Mouse (Mus musculus): ENCODE results near the gene Srpk2. TPM values are rescaled to one million over a fixed set of nuclear protein-coding genes. Genes with fewer than 3 reads are reported as not detected.
"Not testable (repeated sequence)": the region's sequence is repeated elsewhere in the genome, so short reads cannot be mapped to it uniquely, and the experiment has no call there.

Srpk2 gene
- polyA plus RNA-seq, 1 experiment from 2014 or later = 59.5 TPM

- no peaks in the 10 kb centered on the region for H3K4me1 ChIP-seq (ENCODE audit: control insufficient read depth, insufficient read depth, low read length)
- no peak for ATAC-seq (ENCODE audit: low FRiP score)
These were observed 80.2 kb downstream of the Srpk2 start for GRCm38 (mm10) chr5:23604036-23604705.

GRCm38 (mm10) chr5:23599750-23600537 is 84.5 kb downstream of the Srpk2 start:
- Histone ChIP-seq H3K4me2 (no peak overlapping the region), H3K9me3 (ENCODE audit: control insufficient read depth, low read length) (no peaks in the 10 kb centered on the region), H3K27me3 (ENCODE audit: control insufficient read depth, insufficient read depth, low read length) (no peaks in the 10 kb centered on the region), H3K27ac (ENCODE audit: low read depth, low read length) (no peak overlapping the region), H3K36me3 (ENCODE audit: control insufficient read depth, insufficient read depth, low read length) (no peaks in the 10 kb centered on the region), H3K4me3 (ENCODE audit: low read depth, low read length) (no peak overlapping the region), H3K4me1 (ENCODE audit: control insufficient read depth, insufficient read depth, low read length) (no peaks in the 10 kb centered on the region), H3K9ac (ENCODE audit: low read length) (no peak overlapping the region)
- DNase-seq (ENCODE audit: low spot score, missing footprints) = no peak
- peak; percentile 64 for ATAC-seq (ENCODE audit: low FRiP score)
- WGBS = 84% methylated on average over 5 of the region's 5 CpGs

More at GRCm38 (mm10) chr5:23604036-23604705, 80.2 kb downstream of the Srpk2 start:
- no peaks in the 10 kb centered on the region for H3K27me3 ChIP-seq (ENCODE audit: control insufficient read depth, insufficient read depth, low read length)
- H3K9me3 ChIP-seq (ENCODE audit: control insufficient read depth, low read length) = no peaks in the 10 kb centered on the region
- DNase-seq (ENCODE audit: low spot score, missing footprints) = no peak
- no peak overlapping the region for H3K27ac ChIP-seq (ENCODE audit: low read depth, low read length)
- no peak overlapping the region for H3K4me2 ChIP-seq
- 88% methylated on average over 7 of the region's 7 CpGs for WGBS
- H3K9ac ChIP-seq (ENCODE audit: low read length) = no peak overlapping the region
- no peak overlapping the region for H3K4me3 ChIP-seq (ENCODE audit: low read depth, low read length)
- H3K36me3 ChIP-seq (ENCODE audit: control insufficient read depth, insufficient read depth, low read length) = no peaks in the 10 kb centered on the region

GRCm38 (mm10) chr5:23599171-23599570 is 85.2 kb downstream of the Srpk2 start:
- Histone ChIP-seq H3K9ac (ENCODE audit: low read length) (no peak overlapping the region), H3K4me1 (ENCODE audit: control insufficient read depth, insufficient read depth, low read length) (no peaks in the 10 kb centered on the region), H3K9me3 (ENCODE audit: control insufficient read depth, low read length) (no peaks in the 10 kb centered on the region), H3K27ac (ENCODE audit: low read depth, low read length) (no peak overlapping the region), H3K27me3 (ENCODE audit: control insufficient read depth, insufficient read depth, low read length) (no peaks in the 10 kb centered on the region), H3K36me3 (ENCODE audit: control insufficient read depth, insufficient read depth, low read length) (no peaks in the 10 kb centered on the region), H3K4me2 (no peak overlapping the region), H3K4me3 (ENCODE audit: low read depth, low read length) (no peak overlapping the region)
- ATAC-seq (ENCODE audit: low FRiP score) = no peak
- 86% methylated on average over 3 of the region's 3 CpGs for WGBS
- no peak for DNase-seq (ENCODE audit: low spot score, missing footprints)

- Histone ChIP-seq H3K9me3 (ENCODE audit: control insufficient read depth, low read length) (no peaks in the 10 kb centered on the region), H3K27me3 (ENCODE audit: control insufficient read depth, insufficient read depth, low read length) (no peaks in the 10 kb centered on the region), H3K9ac (ENCODE audit: low read length) (no peak overlapping the region), H3K4me1 (ENCODE audit: control insufficient read depth, insufficient read depth, low read length) (no peaks in the 10 kb centered on the region), H3K4me2 (no peak overlapping the region), H3K27ac (ENCODE audit: low read depth, low read length) (no peak overlapping the region), H3K36me3 (ENCODE audit: control insufficient read depth, insufficient read depth, low read length) (no peaks in the 10 kb centered on the region), H3K4me3 (ENCODE audit: low read depth, low read length) (no peak overlapping the region)
- DNase-seq (ENCODE audit: low spot score, missing footprints) (no peak), ATAC-seq (ENCODE audit: low FRiP score) (no peak)
- 86% methylated on average over 12 of the region's 12 CpGs for WGBS
These were observed 85.9 kb downstream of the Srpk2 start for GRCm38 (mm10) chr5:23598491-23598890.

GRCm38 (mm10) chr5:23597999-23598398 is 86.4 kb downstream of the Srpk2 start:
- no peak overlapping the region for H3K4me3 ChIP-seq (ENCODE audit: low read depth, low read length)
- no peaks in the 10 kb centered on the region for H3K36me3 ChIP-seq (ENCODE audit: control insufficient read depth, insufficient read depth, low read length)
- no peak overlapping the region for H3K9ac ChIP-seq (ENCODE audit: low read length)
- no peaks in the 10 kb centered on the region for H3K4me1 ChIP-seq (ENCODE audit: control insufficient read depth, insufficient read depth, low read length)
- ATAC-seq (ENCODE audit: low FRiP score) = no peak
- no peak overlapping the region for H3K27ac ChIP-seq (ENCODE audit: low read depth, low read length)
- H3K27me3 ChIP-seq (ENCODE audit: control insufficient read depth, insufficient read depth, low read length) = no peaks in the 10 kb centered on the region
- H3K9me3 ChIP-seq (ENCODE audit: control insufficient read depth, low read length) = no peaks in the 10 kb centered on the region
- no peak for DNase-seq (ENCODE audit: low spot score, missing footprints)
- 77% methylated on average over 1 of the region's 1 CpGs for WGBS
- no peak overlapping the region for H3K4me2 ChIP-seq

- no peak for DNase-seq (ENCODE audit: low spot score, missing footprints)
- no peak for ATAC-seq (ENCODE audit: low FRiP score)
- no peak overlapping the region for H3K27ac ChIP-seq (ENCODE audit: low read depth, low read length)
- H3K36me3 ChIP-seq (ENCODE audit: control insufficient read depth, insufficient read depth, low read length) = no peaks in the 10 kb centered on the region
- no peaks in the 10 kb centered on the region for H3K27me3 ChIP-seq (ENCODE audit: control insufficient read depth, insufficient read depth, low read length)
- WGBS = 89% methylated on average over 8 of the region's 8 CpGs
- no peak overlapping the region for H3K4me2 ChIP-seq
- no peak overlapping the region for H3K4me3 ChIP-seq (ENCODE audit: low read depth, low read length)
- H3K9ac ChIP-seq (ENCODE audit: low read length) = no peak overlapping the region
- H3K4me1 ChIP-seq (ENCODE audit: control insufficient read depth, insufficient read depth, low read length) = no peaks in the 10 kb centered on the region
- no peaks in the 10 kb centered on the region for H3K9me3 ChIP-seq (ENCODE audit: control insufficient read depth, low read length)
These were observed 87.1 kb downstream of the Srpk2 start for GRCm38 (mm10) chr5:23597260-23597864.

- H3K9me3 ChIP-seq (ENCODE audit: control insufficient read depth, low read length) = no peaks in the 10 kb centered on the region
- no peak overlapping the region for H3K4me3 ChIP-seq (ENCODE audit: low read depth, low read length)
- H3K36me3 ChIP-seq (ENCODE audit: control insufficient read depth, insufficient read depth, low read length) = no peaks in the 10 kb centered on the region
- WGBS = 95% methylated on average over 5 of the region's 5 CpGs
- no peak overlapping the region for H3K4me2 ChIP-seq
- no peaks in the 10 kb centered on the region for H3K27me3 ChIP-seq (ENCODE audit: control insufficient read depth, insufficient read depth, low read length)
- no peaks in the 10 kb centered on the region for H3K4me1 ChIP-seq (ENCODE audit: control insufficient read depth, insufficient read depth, low read length)
- no peak overlapping the region for H3K9ac ChIP-seq (ENCODE audit: low read length)
- DNase-seq (ENCODE audit: low spot score, missing footprints) = no peak
- H3K27ac ChIP-seq (ENCODE audit: low read depth, low read length) = no peak overlapping the region
- no peak for ATAC-seq (ENCODE audit: low FRiP score)
These were observed 88.0 kb downstream of the Srpk2 start for GRCm38 (mm10) chr5:23596326-23596965.

- not testable (repeated sequence) for ATAC-seq (ENCODE audit: low FRiP score); H3K4me1 ChIP-seq (ENCODE audit: control insufficient read depth, insufficient read depth, low read length); H3K9ac ChIP-seq (ENCODE audit: low read length); H3K36me3 ChIP-seq (ENCODE audit: control insufficient read depth, insufficient read depth, low read length); H3K27ac ChIP-seq (ENCODE audit: low read depth, low read length); H3K9me3 ChIP-seq (ENCODE audit: control insufficient read depth, low read length); H3K4me2 ChIP-seq; DNase-seq (ENCODE audit: low spot score, missing footprints); H3K27me3 ChIP-seq (ENCODE audit: control insufficient read depth, insufficient read depth, low read length); H3K4me3 ChIP-seq (ENCODE audit: low read depth, low read length)
- 98% methylated on average over 4 of the region's 5 CpGs for WGBS
These were observed 94.1 kb downstream of the Srpk2 start for GRCm38 (mm10) chr5:23590298-23590697.

- no peak for DNase-seq (ENCODE audit: low spot score, missing footprints)
- no peaks in the 10 kb centered on the region for H3K4me1 ChIP-seq (ENCODE audit: control insufficient read depth, insufficient read depth, low read length)
- no peak overlapping the region for H3K9ac ChIP-seq (ENCODE audit: low read length)
- no peaks in the 10 kb centered on the region for H3K9me3 ChIP-seq (ENCODE audit: control insufficient read depth, low read length)
- H3K36me3 ChIP-seq (ENCODE audit: control insufficient read depth, insufficient read depth, low read length) = no peaks in the 10 kb centered on the region
- WGBS = 84% methylated on average over 2 of the region's 2 CpGs
- H3K4me2 ChIP-seq = no peak overlapping the region
- no peak for ATAC-seq (ENCODE audit: low FRiP score)
- H3K27ac ChIP-seq (ENCODE audit: low read depth, low read length) = no peak overlapping the region
- no peak overlapping the region for H3K4me3 ChIP-seq (ENCODE audit: low read depth, low read length)
- H3K27me3 ChIP-seq (ENCODE audit: control insufficient read depth, insufficient read depth, low read length) = no peaks in the 10 kb centered on the region
These were observed 96.8 kb downstream of the Srpk2 start for GRCm38 (mm10) chr5:23587614-23588013.

Measured in midbrain, embryonic 11.5 days (tissue).